ENCODE assay signal across 10 mouse cellular contexts in genomic region chr15:78258246-78258865, GRCm38 (mm10). TPM values are rescaled to one million over a fixed set of nuclear protein-coding genes. Genes with fewer than 3 reads are reported as not detected.
DNase-seq lines count a peak whose midpoint lies in the region; ATAC-seq and TF ChIP-seq lines count a peak whose summit lies in the region.
"Had no signal": no experiment of that assay in that cellular context is flagged by ENCODE, and none has a peak within 500 bp of the region (broad histone marks: within the 10 kb centered on the region; RNA-seq: fewer than 3 reads in every experiment).

No protein-coding gene starts in this region.

- peaks cover 0 to 6% of the 10 kb centered on the region in 2 experiments; a peak in 2 of 4 replicates for H3K4me1 ChIP-seq in MEL (ENCODE audit: control insufficient read depth in 1 of 2, insufficient read depth in 2 of 2, low read length in 2 of 2)
- H3K4me1 ChIP-seq in heart, embryonic 16.5 days (ENCODE audit: control insufficient read depth, insufficient read depth, low read length), result no peaks in the 10 kb centered on the region
- no peaks in the 10 kb centered on the region for H3K4me1 ChIP-seq in intestine, embryonic 15.5 days (replicated peaks)

- H3K4me2 ChIP-seq in heart, embryonic 16.5 days (ENCODE audit: low read depth, low read length), result no peak overlapping the region
- H3K4me2 ChIP-seq in intestine, embryonic 15.5 days (replicated peaks), result no peak overlapping the region

- ATAC-seq in heart, embryonic 16.5 days (replicated peaks; ENCODE audit: extremely low read depth, insufficient read depth, low FRiP score), result 0 out of 2 replicates have a peak, but pooled peaks have one; percentile 42
- ATAC-seq in intestine, embryonic 15.5 days, result no peak

- no peak overlapping the region for H3K4me3 ChIP-seq in MEL (ENCODE audit: control insufficient read depth in 1 of 2, insufficient read depth in 1 of 2, low read depth in 2 of 2, low read length in 2 of 2)
- no peak overlapping the region for H3K4me3 ChIP-seq in heart, embryonic 16.5 days (ENCODE audit: low read length)
- H3K4me3 ChIP-seq in intestine, embryonic 15.5 days (replicated peaks), result no peak overlapping the region

- no peak overlapping the region for H3K27ac ChIP-seq in MEL (ENCODE audit: control insufficient read depth, low read depth, low read length)
- peak overlapping the region; percentile 74 for H3K27ac ChIP-seq in heart, embryonic 16.5 days (ENCODE audit: low read length)
- H3K27ac ChIP-seq in intestine, embryonic 15.5 days, result no peak overlapping the region

- H3K9ac ChIP-seq in MEL (ENCODE audit: control insufficient read depth, low read depth, low read length, poor library complexity, severe bottlenecking), result no peak overlapping the region
- no peak overlapping the region; the same call in 1 of the 2 replicates for H3K9ac ChIP-seq in heart, embryonic 16.5 days (ENCODE audit: low read length)
- no peak overlapping the region for H3K9ac ChIP-seq in intestine, embryonic 15.5 days

- peak; percentile 44 for DNase-seq in adrenal gland, adult 2 months
- DNase-seq in adrenal gland, postnatal 4 days (ENCODE audit: low spot score in 2 of 2), result no peak
- peak; percentile 37 for DNase-seq in MEL (ENCODE audit: low read depth, low spot score)
- DNase-seq in lung, postnatal 10 days, result peak; percentile 28
- no peak for DNase-seq in gastrocnemius, adult 18-20 months (ENCODE audit: low spot score)
- DNase-seq in urinary bladder, adult 2 months (ENCODE audit: low spot score), result no peak
- DNase-seq: layer of hippocampus, postnatal 36 days had no signal

- no peak for TF ChIP-seq POLR2A in MEL (IDR thresholded peaks at IDR 0.05; ENCODE audit: control insufficient read depth in 1 of 2, insufficient read depth in 1 of 2, low read depth in 1 of 2, low read length in 2 of 2, poor library complexity in 1 of 2)

- no peaks in the 10 kb centered on the region for H3K27me3 ChIP-seq in MEL (ENCODE audit: control insufficient read depth in 1 of 2, insufficient read depth in 2 of 2, low read length in 2 of 2)
- peaks cover 7% of the 10 kb centered on the region; the same call in 1 of the 2 replicates for H3K27me3 ChIP-seq in heart, embryonic 16.5 days (ENCODE audit: control insufficient read depth, insufficient read depth, low read length)
- H3K27me3 ChIP-seq in intestine, embryonic 15.5 days (replicated peaks), result peaks cover 43% of the 10 kb centered on the region

- peak; percentile 15 to 24; a peak in 1 of 4 replicates for TF ChIP-seq EP300 in MEL (IDR thresholded peaks at IDR 0.05; ENCODE audit: low read depth in 1 of 2, low read length in 2 of 2)

- TF ChIP-seq RAD21 in MEL (IDR thresholded peaks at IDR 0.05; ENCODE audit: low read depth, low read length), result no peak

- no peak for TF ChIP-seq CTCF in MEL (IDR thresholded peaks at IDR 0.05 in 2 of 3, conservative IDR thresholded peaks at IDR 0.05 in 1 of 3; ENCODE audit: control insufficient read depth in 1 of 3, insufficient read depth in 1 of 3, low read depth in 2 of 3, low read length in 3 of 3, poor library complexity in 1 of 3, severe bottlenecking in 1 of 3)

- no peaks in the 10 kb centered on the region for H3K79me2 ChIP-seq in MEL (ENCODE audit: control insufficient read depth, insufficient read depth, low read length, poor library complexity)

- peaks cover 0 to 2% of the 10 kb centered on the region in 2 experiments; a peak in 1 of 4 replicates for H3K36me3 ChIP-seq in MEL (ENCODE audit: control insufficient read depth in 1 of 2, insufficient read depth in 2 of 2, low read length in 2 of 2)
- no peaks in the 10 kb centered on the region for H3K36me3 ChIP-seq in heart, embryonic 16.5 days (ENCODE audit: control insufficient read depth, insufficient read depth)
- no peaks in the 10 kb centered on the region for H3K36me3 ChIP-seq in intestine, embryonic 15.5 days

- whole genome bisulfite sequencing in heart, embryonic 16.5 days, result 52% methylated on average over 10 of the region's 10 CpGs
- 67% methylated on average over 10 of the region's 10 CpGs for WGBS in intestine, embryonic 15.5 days

- no peaks in the 10 kb centered on the region for H3K9me3 ChIP-seq in MEL (replicated peaks; ENCODE audit: insufficient read depth, low read length)
- H3K9me3 ChIP-seq in heart, embryonic 16.5 days (replicated peaks; ENCODE audit: control insufficient read depth, low read length), result no peaks in the 10 kb centered on the region
- H3K9me3 ChIP-seq in intestine, embryonic 15.5 days, result no peaks in the 10 kb centered on the region

TF ChIP-seq in MEL, 35 proteins besides CTCF, POLR2A, EP300 and RAD21:
- TF ChIP-seq TAL1 (IDR thresholded peaks at IDR 0.05; ENCODE audit: low read length), result no peak
TF ChIP-seq in MEL: peak in this region for 0.

RNA-seq across cellular contexts. Expression of gene Ncf4, which starts 13.8 kb away (rescaled TPM):
- total RNA-seq in adrenal gland, adult 2 months (2021), result 1 to 10 TPM; 2.9 to 4.5 TPM
- polyA plus RNA-seq in adrenal gland, adult 2 months (2012; rRNA removed), result 2.0 and 2.9 TPM in 2 replicates
- 1 to 10 TPM; 3.6 to 4.9 TPM for total RNA-seq in adrenal gland, postnatal 4 days (2021)
- 1.7 and 2.8 TPM in 2 replicates for total RNA-seq in MEL (2012; rRNA removed)
- polyA plus RNA-seq in MEL (2012; ENCODE audit: insufficient read depth in 1 of 2, insufficient read length in 2 of 2, low read depth in 1 of 2, low replicate concordance in 2 of 2, missing spikeins in 1 of 2), result 10 to 100 TPM in 1 of 2 experiments, not detected in 1; 16.5 TPM
- 4.9 and 5.3 TPM in 2 replicates for polyA plus RNA-seq in heart, embryonic 16.5 days (2015; fragmentation: Nextera tagmentation; extraction: Ambion mirVana)
- polyA plus RNA-seq in intestine, embryonic 15.5 days (2015; fragmentation: Nextera tagmentation; extraction: Ambion mirVana), result 5.1 and 5.6 TPM in 2 replicates
- total RNA-seq in gastrocnemius, adult 18-20 months (2021), result under 1 TPM; 0.50 to 1.00 TPM
- polyA plus RNA-seq in urinary bladder, adult 2 months (2012; rRNA removed), result 14.7 and 24.4 TPM in 2 replicates

RNA-seq across cellular contexts. Expression of gene Csf2rb2, which starts 47.2 kb away (rescaled TPM):
- total RNA-seq in adrenal gland, adult 2 months (2021), result 1 to 10 TPM; 1.1 to 1.2 TPM
- 1.2 and 2.2 TPM in 2 replicates for polyA plus RNA-seq in adrenal gland, adult 2 months (2012; rRNA removed)
- 1 to 10 TPM; 1.7 to 2.1 TPM for total RNA-seq in adrenal gland, postnatal 4 days (2021)
- 0.33 and 0.54 TPM in 2 replicates for total RNA-seq in MEL (2012; rRNA removed)
- polyA plus RNA-seq in MEL (2012; ENCODE audit: insufficient read depth in 1 of 2, insufficient read length in 2 of 2, low read depth in 1 of 2, low replicate concordance in 2 of 2, missing spikeins in 1 of 2), result 1 to 10 TPM in 1 of 2 experiments, not detected in 1; 1.8 TPM
- 0.43 and 0.44 TPM in 2 replicates for polyA plus RNA-seq in heart, embryonic 16.5 days (2015; fragmentation: Nextera tagmentation; extraction: Ambion mirVana)
- polyA plus RNA-seq in intestine, embryonic 15.5 days (2015; fragmentation: Nextera tagmentation; extraction: Ambion mirVana), result 0.38 and 0.48 TPM in 2 replicates
- 1 to 10 TPM in 1 of 2 experiments, under 1 TPM in 1; 0.82 to 1.2 TPM for total RNA-seq in gastrocnemius, adult 18-20 months (2021)
- polyA plus RNA-seq in urinary bladder, adult 2 months (2012; rRNA removed), result 6.5 and 7.3 TPM in 2 replicates

RNA-seq across cellular contexts. Expression of gene Pvalb, which starts 52.2 kb away (rescaled TPM):
- not detected for total RNA-seq in adrenal gland, adult 2 months (2021)
- not detected in 2 replicates for polyA plus RNA-seq in adrenal gland, adult 2 months (2012; rRNA removed)
- total RNA-seq in adrenal gland, postnatal 4 days (2021), result 10 to 100 TPM in 1 of 2 experiments, 1 to 10 TPM in 1; 2.8 to 13.4 TPM
- total RNA-seq in MEL (2012; rRNA removed), result not detected in 2 replicates
- not detected for polyA plus RNA-seq in MEL (2012; ENCODE audit: insufficient read depth in 1 of 2, insufficient read length in 2 of 2, low read depth in 1 of 2, low replicate concordance in 2 of 2, missing spikeins in 1 of 2)
- polyA plus RNA-seq in heart, embryonic 16.5 days (2015; fragmentation: Nextera tagmentation; extraction: Ambion mirVana), result 1.00 and 1.1 TPM in 2 replicates
- not detected in 2 replicates for polyA plus RNA-seq in intestine, embryonic 15.5 days (2015; fragmentation: Nextera tagmentation; extraction: Ambion mirVana)
- total RNA-seq in gastrocnemius, adult 18-20 months (2021), result over 10,000 TPM; 13,440 to 14,162 TPM
- polyA plus RNA-seq in urinary bladder, adult 2 months (2012; rRNA removed), result 0.07 TPM in 1 of 2 replicates, not detected in the other
- polyA plus RNA-seq: neural tube, embryonic 11.5 days had no signal

Comparison
In these comparisons a context has a peak if more than half of its experiments do, and no peak if none do; other contexts are left out.
1. DNase-seq: peak in adrenal gland, adult 2 months (single experiment), MEL (single experiment) and lung, postnatal 10 days (single experiment); none in adrenal gland, postnatal 4 days (0 of 2), gastrocnemius, adult 18-20 months (single experiment) and urinary bladder, adult 2 months (single experiment).